Mouse (Mus musculus) limb, embryonic 15.5 days (tissue): ENCODE results near the gene Car10. TPM values are rescaled to one million over a fixed set of nuclear protein-coding genes. Genes with fewer than 3 reads are reported as not detected.

Experiments
- ATAC-seq: fragments of 200-750 bp; cut with Nextera tagmentation; 2 replicates; pipeline ENCODE4 v1.8.0; 2017; ENCODE audit warnings: low read depth, moderate TSS enrichment; ENCODE audit not compliant: insufficient number of reproducible peaks, low FRiP score, low TSS enrichment
- H3K27ac ChIP-seq: fragments of 300-500 bp; sonication (generic); 2 replicates; pipeline ENCODE4 v1.5.1; 2015; ENCODE audit warnings: moderate library complexity, mild to moderate bottlenecking, inconsistent platforms
- H3K27me3 ChIP-seq: fragments of 300-500 bp; sonication (generic); 2 replicates; pipeline ENCODE4 v1.6.1; 2015; ENCODE audit warnings: inconsistent platforms
- H3K36me3 ChIP-seq: fragments of 300-500 bp; sonication (generic); 2 replicates; pipeline ENCODE4 v1.6.1; 2015; ENCODE audit warnings: inconsistent platforms
- H3K4me1 ChIP-seq: fragments of 300-500 bp; sonication (generic); 2 replicates; pipeline ENCODE4 v1.6.1; 2015; ENCODE audit warnings: inconsistent platforms
- H3K4me2 ChIP-seq: fragments of 300-500 bp; sonication (generic); 2 replicates; pipeline ENCODE4 v1.6.1; 2015; ENCODE audit warnings: mild to moderate bottlenecking, inconsistent platforms
- H3K4me3 ChIP-seq: fragments of 300-500 bp; sonication (generic); 2 replicates; pipeline ENCODE4 v1.5.1; 2015; ENCODE audit warnings: mild to moderate bottlenecking, inconsistent platforms
- H3K9ac ChIP-seq: fragments of 300-500 bp; sonication (generic); 2 replicates; pipeline ENCODE4 v1.6.1; 2015; ENCODE audit warnings: inconsistent platforms
- H3K9me3 ChIP-seq: fragments of 300-500 bp; sonication (generic); 2 replicates; pipeline ENCODE4 v1.6.1; 2016; ENCODE audit warnings: inconsistent platforms
- WGBS: fragments of 180-500 bp; shearing (Covaris S2); methylation state at CpG from one replicate; pipeline ENCODE4 v1.1.7; 2015; 5-methylcytosine and 5-hydroxymethylcytosine counted together
- polyA plus RNA-seq: library from polyadenylated mRNA; unstranded; fragments of >200 nt; fragmentation: Nextera tagmentation; extraction: Ambion mirVana; gene quantifications from 2 replicates; pipeline ENCODE4 v1.2.1, GENCODE M21; 2015

The Car10 gene
- polyA plus RNA-seq, 1 experiment from 2014 or later = 1.2 TPM

- Histone ChIP-seq H3K9me3 (no peaks in the 10 kb centered on the region), H3K4me2 (no peak overlapping the region), H3K9ac (no peak overlapping the region), H3K27ac (no peak overlapping the region), H3K36me3 (no peaks in the 10 kb centered on the region), H3K27me3 (peaks cover 51% of the 10 kb centered on the region), H3K4me3 (no peak overlapping the region), H3K4me1 (peaks cover 16% of the 10 kb centered on the region)
- ATAC-seq = no peak
- WGBS = 65% methylated on average over 3 of the region's 3 CpGs
Measured at GRCm38 (mm10) chr11:93103101-93103815, 5.4 kb downstream of the Car10 start.

GRCm38 (mm10) chr11:93109451-93109850, 11.6 kb downstream of the Car10 start:
- H3K9ac ChIP-seq = no peak overlapping the region
- no peak overlapping the region for H3K4me2 ChIP-seq
- no peak overlapping the region for H3K27ac ChIP-seq
- H3K36me3 ChIP-seq = no peaks in the 10 kb centered on the region
- H3K9me3 ChIP-seq = no peaks in the 10 kb centered on the region
- WGBS = 48% methylated on average over 1 of the region's 1 CpGs
- no peak overlapping the region for H3K4me3 ChIP-seq
- no peaks in the 10 kb centered on the region for H3K4me1 ChIP-seq
- no peak for ATAC-seq
- no peaks in the 10 kb centered on the region for H3K27me3 ChIP-seq

- H3K4me3 ChIP-seq = no peak overlapping the region
- no peak overlapping the region for H3K4me2 ChIP-seq
- ATAC-seq = no peak
- H3K36me3 ChIP-seq = no peaks in the 10 kb centered on the region
- no peaks in the 10 kb centered on the region for H3K4me1 ChIP-seq
- no peak overlapping the region for H3K9ac ChIP-seq
- no peaks in the 10 kb centered on the region for H3K9me3 ChIP-seq
- H3K27ac ChIP-seq = no peak overlapping the region
- 71% methylated on average over 10 of the region's 10 CpGs for WGBS
- no peaks in the 10 kb centered on the region for H3K27me3 ChIP-seq
Measured at GRCm38 (mm10) chr11:93120766-93121415, 23.1 kb downstream of the Car10 start.

GRCm38 (mm10) chr11:93123691-93124090, 25.9 kb downstream of the Car10 start:
- Histone ChIP-seq H3K4me3 (no peak overlapping the region), H3K27ac (no peak overlapping the region), H3K4me1 (no peaks in the 10 kb centered on the region), H3K9ac (no peak overlapping the region), H3K27me3 (no peaks in the 10 kb centered on the region), H3K36me3 (no peaks in the 10 kb centered on the region), H3K9me3 (no peaks in the 10 kb centered on the region), H3K4me2 (no peak overlapping the region)
- ATAC-seq = no peak
- 78% methylated on average over 4 of the region's 4 CpGs for WGBS

- Histone ChIP-seq H3K4me3 (no peak overlapping the region), H3K4me2 (no peak overlapping the region), H3K9me3 (no peaks in the 10 kb centered on the region), H3K9ac (no peak overlapping the region), H3K36me3 (no peaks in the 10 kb centered on the region), H3K27ac (no peak overlapping the region), H3K4me1 (no peaks in the 10 kb centered on the region), H3K27me3 (no peaks in the 10 kb centered on the region)
- 84% methylated on average over 3 of the region's 3 CpGs for WGBS
- ATAC-seq = no peak
Measured at GRCm38 (mm10) chr11:93126466-93126865, 28.6 kb downstream of the Car10 start.

- Histone ChIP-seq H3K4me2 (no peak overlapping the region), H3K9me3 (no peaks in the 10 kb centered on the region), H3K9ac (no peak overlapping the region), H3K27me3 (no peaks in the 10 kb centered on the region), H3K4me1 (no peaks in the 10 kb centered on the region), H3K4me3 (no peak overlapping the region), H3K36me3 (no peaks in the 10 kb centered on the region), H3K27ac (no peak overlapping the region)
- WGBS = 70% methylated on average over 2 of the region's 2 CpGs
- ATAC-seq = no peak
Measured at GRCm38 (mm10) chr11:93128481-93128880, 30.7 kb downstream of the Car10 start.

- H3K27me3 ChIP-seq = no peaks in the 10 kb centered on the region
- H3K36me3 ChIP-seq = no peaks in the 10 kb centered on the region
- H3K9ac ChIP-seq = no peak overlapping the region
- H3K9me3 ChIP-seq = no peaks in the 10 kb centered on the region
- no peak overlapping the region for H3K4me2 ChIP-seq
- H3K4me3 ChIP-seq = no peak overlapping the region
- no peak for ATAC-seq
- WGBS = 80% methylated on average over 1 of the region's 1 CpGs
- H3K4me1 ChIP-seq = no peaks in the 10 kb centered on the region
- no peak overlapping the region for H3K27ac ChIP-seq
Measured at GRCm38 (mm10) chr11:93137841-93138240, 40.0 kb downstream of the Car10 start.

GRCm38 (mm10) chr11:93141727-93142126, 43.9 kb downstream of the Car10 start:
- no peak for ATAC-seq
- 67% methylated on average over 1 of the region's 1 CpGs for WGBS
- no peak overlapping the region for H3K27ac ChIP-seq
- no peaks in the 10 kb centered on the region for H3K27me3 ChIP-seq
- no peaks in the 10 kb centered on the region for H3K9me3 ChIP-seq
- H3K4me2 ChIP-seq = no peak overlapping the region
- H3K9ac ChIP-seq = no peak overlapping the region
- no peaks in the 10 kb centered on the region for H3K36me3 ChIP-seq
- no peaks in the 10 kb centered on the region for H3K4me1 ChIP-seq
- no peak overlapping the region for H3K4me3 ChIP-seq

GRCm38 (mm10) chr11:93144544-93144943, 46.7 kb downstream of the Car10 start:
- no peaks in the 10 kb centered on the region for H3K9me3 ChIP-seq
- H3K4me1 ChIP-seq = no peaks in the 10 kb centered on the region
- no peaks in the 10 kb centered on the region for H3K27me3 ChIP-seq
- 14% methylated on average over 2 of the region's 2 CpGs for WGBS
- H3K9ac ChIP-seq = no peak overlapping the region
- no peak overlapping the region for H3K4me3 ChIP-seq
- H3K4me2 ChIP-seq = no peak overlapping the region
- no peaks in the 10 kb centered on the region for H3K36me3 ChIP-seq
- H3K27ac ChIP-seq = no peak overlapping the region
- no peak for ATAC-seq

GRCm38 (mm10) chr11:93154910-93155309, 57.1 kb downstream of the Car10 start:
- Histone ChIP-seq H3K27ac (no peak overlapping the region), H3K36me3 (no peaks in the 10 kb centered on the region), H3K4me2 (no peak overlapping the region), H3K27me3 (no peaks in the 10 kb centered on the region), H3K4me1 (no peaks in the 10 kb centered on the region), H3K9me3 (no peaks in the 10 kb centered on the region), H3K4me3 (no peak overlapping the region), H3K9ac (no peak overlapping the region)
- WGBS = 48% methylated on average over 3 of the region's 3 CpGs
- ATAC-seq = no peak

- Histone ChIP-seq H3K4me2 (no peak overlapping the region), H3K4me1 (no peaks in the 10 kb centered on the region), H3K4me3 (no peak overlapping the region), H3K9me3 (no peaks in the 10 kb centered on the region), H3K36me3 (no peaks in the 10 kb centered on the region), H3K9ac (no peak overlapping the region), H3K27me3 (no peaks in the 10 kb centered on the region), H3K27ac (no peak overlapping the region)
- ATAC-seq = no peak
Measured at GRCm38 (mm10) chr11:93172430-93172829, 74.6 kb downstream of the Car10 start.

GRCm38 (mm10) chr11:93173533-93174308, 75.9 kb downstream of the Car10 start:
- 84% methylated on average over 1 of the region's 1 CpGs for WGBS
- no peak overlapping the region for H3K4me2 ChIP-seq
- H3K27me3 ChIP-seq = no peaks in the 10 kb centered on the region

More at GRCm38 (mm10) chr11:93173533-93174308, 75.9 kb downstream of the Car10 start:
- no peaks in the 10 kb centered on the region for H3K9me3 ChIP-seq
- H3K4me1 ChIP-seq = no peaks in the 10 kb centered on the region
- no peak overlapping the region for H3K4me3 ChIP-seq
- no peak overlapping the region for H3K9ac ChIP-seq
- no peaks in the 10 kb centered on the region for H3K36me3 ChIP-seq
- no peak for ATAC-seq
- no peak overlapping the region for H3K27ac ChIP-seq
